Mouse (Mus musculus) C2C12 (cell line): ENCODE results near the gene Cep41. TPM values are rescaled to one million over a fixed set of nuclear protein-coding genes. Genes with fewer than 3 reads are reported as not detected.

Experiments used
- H3K27me3 ChIP-seq: one replicate; pipeline ENCODE4 v1.6.1; 2011; ENCODE audit not compliant: control insufficient read depth, insufficient read depth, insufficient read length
- H3K36me3 ChIP-seq: one replicate; pipeline ENCODE4 v1.6.1; 2011; ENCODE audit not compliant: control insufficient read depth, insufficient read depth
- H3K4me3 ChIP-seq: one replicate; pipeline ENCODE4 v1.5.1; 2011; ENCODE audit warnings: mild to moderate bottlenecking, control low read depth; ENCODE audit not compliant: poor library complexity, insufficient read depth, severe bottlenecking
- H3K79me2 ChIP-seq: one replicate; pipeline ENCODE4 v1.6.1; 2011; ENCODE audit not compliant: control insufficient read depth, insufficient read depth
- H3K79me3 ChIP-seq: one replicate; pipeline ENCODE4 v1.6.1; 2011; ENCODE audit warnings: low read depth, control low read depth
- H3ac ChIP-seq: one replicate; pipeline ENCODE3; 2011; ENCODE audit warnings: low read depth; ENCODE audit not compliant: control insufficient read depth, insufficient read length
- CEBPB ChIP-seq: IDR thresholded peaks from one replicate; pipeline ENCODE4 v1.6.1; 2011; ENCODE audit warnings: low read depth, mild to moderate bottlenecking, control low read depth, moderate library complexity
- CTCF ChIP-seq: IDR thresholded peaks from one replicate; pipeline ENCODE4 v1.5.1; 2011; ENCODE audit not compliant: control insufficient read depth, insufficient read depth, insufficient read length
- FOSL1 ChIP-seq: IDR thresholded peaks from one replicate; pipeline ENCODE4 v1.8.0; 2011; ENCODE audit warnings: mild to moderate bottlenecking, low read length; ENCODE audit not compliant: poor library complexity, insufficient read depth, severe bottlenecking
- MAX ChIP-seq: IDR thresholded peaks from one replicate; pipeline ENCODE4 v1.6.1; 2011; ENCODE audit warnings: mild to moderate bottlenecking, control low read depth
- MYOD1 ChIP-seq: IDR thresholded peaks from one replicate; pipeline ENCODE4 v1.6.1; 2011; ENCODE audit warnings: low read depth; ENCODE audit not compliant: control insufficient read depth, insufficient read length
- MYOG ChIP-seq: IDR thresholded peaks from one replicate; pipeline ENCODE4 v1.6.1; 2011; ENCODE audit not compliant: control insufficient read depth, insufficient read length; ENCODE audit errors: extremely low read depth
- USF1 ChIP-seq: IDR thresholded peaks from one replicate; pipeline ENCODE4 v1.6.1; 2011; ENCODE audit warnings: low read depth, mild to moderate bottlenecking, control low read depth, moderate library complexity
- long read RNA-seq, 2 experiments: library from polyadenylated mRNA; unstranded; transcript quantifications; one replicate each; pipeline ENCODE4 v2.0.0; 2019 to 2020
- polyA plus RNA-seq: library from polyadenylated mRNA; unstranded; fragments of >200 nt; fragmentation: generic; extraction: Trizol; gene quantifications from one replicate; pipeline ENCODE4 v1.2.1, GENCODE M21; 2012; ENCODE audit warnings: missing spikeins

Cep41 gene
- 5.4 TPM for polyA plus RNA-seq
- long read RNA-seq, experiment 1, transcript Cep41-201 (11 exons, 3,447 nt): major isoform, 7 of 13 reads
- long read RNA-seq, experiment 1, partial matches to known transcripts: 1 of 13 reads
- long read RNA-seq, experiment 1, other reads (novel, unspliced or antisense): 2 of 13 reads
- long read RNA-seq, experiment 2, transcript Cep41-201 (11 exons, 3,447 nt): major isoform, 34 of 53 reads
- long read RNA-seq, experiment 2, partial matches to known transcripts: 2 of 53 reads
- long read RNA-seq, experiment 2, other reads (novel, unspliced or antisense): 17 of 53 reads

DNA sequence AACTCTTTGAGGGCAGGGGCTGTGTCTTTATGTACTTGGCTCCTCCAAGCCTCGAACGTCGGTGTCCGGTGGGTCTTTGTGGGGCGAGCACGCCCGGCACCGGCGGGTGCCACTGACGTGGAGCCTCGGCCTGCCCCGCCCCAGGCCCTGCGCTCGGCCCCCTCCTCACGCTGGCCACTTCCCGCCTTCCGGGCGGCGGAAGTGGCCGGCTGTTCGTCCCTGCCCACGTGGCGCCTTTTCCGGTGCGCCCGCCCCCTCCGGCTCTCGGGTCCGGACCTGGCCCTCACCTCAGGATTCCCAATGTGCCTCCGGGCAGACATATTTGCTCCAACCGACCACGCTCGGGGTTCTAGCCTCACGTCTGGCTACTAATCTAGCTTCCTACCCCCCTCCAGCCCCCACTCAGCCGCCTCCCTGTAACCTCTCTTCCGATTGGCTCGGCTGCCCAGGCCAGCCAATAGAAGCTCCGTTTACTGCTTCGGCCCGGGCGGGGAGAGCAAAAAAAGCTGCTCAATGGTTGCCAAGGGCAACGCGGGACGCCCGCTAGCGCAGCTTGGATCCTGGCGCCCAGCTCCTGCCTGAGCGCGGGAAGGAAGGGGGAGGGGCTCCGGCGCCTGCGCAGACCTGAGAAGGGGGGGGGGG is at the start of gene Cep41:
TSS of gene Cep41 (minus strand) at position 400 of the 642 bp plus-strand sequence.
- no peaks in the 10 kb centered on the region for H3K36me3 ChIP-seq
- no peak for TF ChIP-seq MYOD1
- no peak for TF ChIP-seq CTCF
- TF ChIP-seq MYOG: no peak
- peak; percentile 76 for TF ChIP-seq MAX
- H3K27me3 ChIP-seq: no peaks in the 10 kb centered on the region
- peak within 1 kb of the TSS; percentile 89 for H3ac ChIP-seq
- H3K79me3 ChIP-seq: no peaks in the 10 kb centered on the region
- H3K79me2 ChIP-seq: no peaks in the 10 kb centered on the region
- H3K4me3 ChIP-seq: peak within 1 kb of the TSS; percentile 49

- no peak overlapping the region for H3ac ChIP-seq
- no peaks in the 10 kb centered on the region for H3K79me3 ChIP-seq
- TF ChIP-seq FOSL1: no peak
- TF ChIP-seq CTCF: no peak
- TF ChIP-seq USF1: no peak
- no peak for TF ChIP-seq MAX
- TF ChIP-seq MYOD1: no peak
- no peak for TF ChIP-seq CEBPB
- TF ChIP-seq MYOG: no peak
- no peaks in the 10 kb centered on the region for H3K27me3 ChIP-seq
- H3K36me3 ChIP-seq: no peaks in the 10 kb centered on the region
- H3K4me3 ChIP-seq: no peak overlapping the region
- no peaks in the 10 kb centered on the region for H3K79me2 ChIP-seq
Measured at GRCm38 (mm10) chr6:30739177-30739747, 45.7 kb upstream of the Cep41 start.

DNA sequence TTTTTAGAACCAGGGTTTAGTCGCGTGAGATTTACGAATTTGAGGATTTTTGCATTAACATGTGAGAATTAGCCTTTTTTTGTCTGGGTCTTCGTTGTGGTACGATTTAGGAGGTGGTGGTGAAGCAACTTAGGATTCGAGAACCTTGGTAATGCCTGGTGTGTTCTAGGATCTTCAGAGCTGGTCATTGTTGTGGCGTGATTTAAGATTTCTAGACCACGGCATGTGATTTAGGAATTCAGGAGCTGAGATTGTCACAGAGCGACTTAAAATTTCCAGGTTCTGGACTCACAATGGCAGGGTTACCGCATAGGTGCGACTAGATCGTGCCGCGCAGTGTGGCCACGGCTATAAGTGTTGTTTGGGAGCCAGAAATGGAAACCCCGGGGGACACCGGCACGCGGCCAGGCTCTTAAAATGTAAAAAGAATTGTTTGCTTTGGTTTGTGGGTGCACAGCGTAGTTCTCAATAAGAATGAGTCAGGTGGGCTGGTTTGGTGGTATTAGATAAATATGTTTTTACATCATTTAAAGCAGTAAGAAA is 45.0 kb upstream of the Cep41 start:
- Histone ChIP-seq H3ac (no peak overlapping the region), H3K36me3 (no peaks in the 10 kb centered on the region), H3K4me3 (no peak overlapping the region)

DNA sequence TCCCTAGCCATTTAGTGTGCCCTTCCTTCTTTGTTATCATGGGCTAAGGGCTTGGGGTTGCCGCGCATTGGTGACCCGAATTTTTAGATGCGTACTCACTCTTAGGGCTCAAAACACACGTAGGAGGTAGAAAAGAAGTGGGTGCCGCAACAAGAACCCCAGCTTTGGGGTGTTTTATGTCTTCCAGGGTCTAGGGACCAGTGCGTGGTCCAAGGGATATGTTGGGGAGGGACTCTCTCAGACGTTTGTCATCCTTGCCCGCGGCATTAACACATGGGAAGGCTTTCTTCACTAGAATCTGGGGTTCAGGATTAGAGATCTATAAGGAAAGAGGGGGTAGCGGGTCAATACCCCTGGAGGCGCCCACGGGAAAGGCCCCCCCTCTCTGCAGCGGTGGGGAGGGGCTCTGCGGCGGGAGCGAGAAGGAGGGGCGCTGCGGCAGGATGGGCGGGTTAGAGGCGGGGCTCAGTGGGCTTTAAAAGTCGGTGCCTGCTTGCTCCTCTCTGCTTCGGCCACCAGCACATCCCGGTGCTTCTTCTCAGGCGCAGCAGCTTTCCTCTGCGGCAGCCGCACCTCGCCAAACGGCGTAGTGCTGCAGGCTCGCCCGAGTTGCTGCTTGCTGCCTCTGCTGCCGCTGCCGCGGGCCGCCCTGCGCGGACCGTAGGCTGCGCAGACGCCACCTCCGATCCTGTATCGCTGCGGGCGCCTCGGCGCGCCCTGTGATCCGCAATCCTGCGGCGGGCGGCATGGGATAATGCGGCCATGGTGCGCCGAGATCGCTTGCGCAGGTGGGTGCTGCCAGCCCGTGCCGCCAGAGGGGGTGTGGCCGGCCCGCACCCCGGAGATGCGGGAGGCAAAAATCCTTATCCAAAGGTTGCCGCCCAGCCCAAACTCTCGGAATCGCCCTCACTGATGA is 44.3 kb upstream of the Cep41 start:
- Histone ChIP-seq H3K27me3 (no peaks in the 10 kb centered on the region), H3K79me2 (no peaks in the 10 kb centered on the region), H3ac (peak overlapping the region; percentile 21), H3K79me3 (no peaks in the 10 kb centered on the region), H3K4me3 (no peak overlapping the region), H3K36me3 (no peaks in the 10 kb centered on the region)
- no peak for TF ChIP-seq FOSL1
- no peak for TF ChIP-seq CEBPB
- TF ChIP-seq CTCF: no peak
- no peak for TF ChIP-seq MYOD1
- no peak for TF ChIP-seq MYOG

More for the DNA sequence above, 45.0 kb upstream of the Cep41 start:
- no peaks in the 10 kb centered on the region for H3K27me3 ChIP-seq
- no peak for TF ChIP-seq USF1
- TF ChIP-seq MYOD1: no peak
- no peak for TF ChIP-seq CEBPB
- no peak for TF ChIP-seq MAX
- no peak for TF ChIP-seq MYOG
- no peak for TF ChIP-seq FOSL1
- TF ChIP-seq CTCF: no peak
- no peaks in the 10 kb centered on the region for H3K79me2 ChIP-seq
- no peaks in the 10 kb centered on the region for H3K79me3 ChIP-seq

DNA sequence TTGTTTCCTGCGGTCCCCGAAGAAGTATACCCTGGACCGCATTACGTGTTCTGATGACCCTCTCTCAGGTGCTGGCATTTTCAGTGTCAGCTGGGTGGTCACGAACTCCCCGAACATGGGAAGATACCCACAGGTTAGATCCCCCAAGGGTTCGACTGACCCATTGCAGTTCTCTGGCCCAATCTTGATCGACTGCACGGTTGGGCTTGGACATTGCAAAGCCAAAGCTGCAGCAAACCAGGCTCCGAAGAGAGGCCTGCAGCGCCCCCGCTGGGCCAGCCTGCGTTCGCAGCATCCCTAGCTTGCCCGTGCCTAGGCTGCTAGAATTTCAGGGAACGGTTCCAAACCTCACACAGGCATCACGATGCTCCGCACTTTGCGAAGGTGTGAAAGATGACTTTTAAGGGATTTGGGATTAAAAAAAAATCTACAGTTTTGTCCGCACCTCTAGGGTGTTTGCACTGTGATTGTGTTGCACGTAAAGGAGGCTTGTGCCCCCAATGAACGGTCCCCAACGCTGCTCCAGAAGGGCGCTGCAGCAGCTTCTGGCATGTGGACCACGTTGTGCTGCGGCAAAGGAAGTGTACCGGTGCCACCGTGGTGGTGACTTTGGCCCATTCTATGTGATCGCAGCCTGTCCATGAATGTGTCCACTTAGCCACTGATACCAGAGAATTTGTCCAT is 43.5 kb upstream of the Cep41 start:
- H3ac ChIP-seq: no peak overlapping the region
- H3K36me3 ChIP-seq: no peaks in the 10 kb centered on the region
- TF ChIP-seq FOSL1: no peak
- no peak for TF ChIP-seq MYOG
- no peak overlapping the region for H3K4me3 ChIP-seq
- H3K79me2 ChIP-seq: no peaks in the 10 kb centered on the region
- no peaks in the 10 kb centered on the region for H3K27me3 ChIP-seq
- no peaks in the 10 kb centered on the region for H3K79me3 ChIP-seq
